Mouse (Mus musculus) myocyte (in vitro differentiated cells): ENCODE data around the gene Tmem91.

ENCODE experiments used
- CEBPB ChIP-seq: IDR thresholded peaks from 2 replicates; pipeline ENCODE4 v1.6.1; 2011; ENCODE audit warnings: mild to moderate bottlenecking, moderate library complexity; ENCODE audit not compliant: poor library complexity, insufficient read depth, severe bottlenecking
- E2F4 ChIP-seq: IDR thresholded peaks from one replicate; pipeline ENCODE4 v1.6.1; 2011; ENCODE audit warnings: mild to moderate bottlenecking, control low read depth, moderate library complexity; ENCODE audit not compliant: insufficient read depth
- MAX ChIP-seq: IDR thresholded peaks from one replicate; pipeline ENCODE4 v1.6.1; 2011; ENCODE audit warnings: low read depth, mild to moderate bottlenecking, control low read depth
- MYOG ChIP-seq, 3 experiments: IDR thresholded peaks; one replicate each; pipeline ENCODE4 v1.6.1; 2011; ENCODE audit warnings: control low read depth in 2 of 3, low read depth in 2 of 3, mild to moderate bottlenecking in 2 of 3; ENCODE audit not compliant: insufficient read length in 2 of 3, control insufficient read depth in 1 of 3, insufficient read depth in 1 of 3
- POLR2A ChIP-seq: IDR thresholded peaks from one replicate; pipeline ENCODE4 v1.6.1; 2011; ENCODE audit warnings: low read depth, mild to moderate bottlenecking, control low read depth, moderate library complexity; ENCODE audit not compliant: insufficient read length
- POLR2AphosphoS2 ChIP-seq: IDR thresholded peaks from one replicate; pipeline ENCODE4 v1.6.1; 2011; ENCODE audit warnings: low read depth, control low read depth; ENCODE audit not compliant: insufficient read length
- SRF ChIP-seq: IDR thresholded peaks from one replicate; pipeline ENCODE4 v1.6.1; 2011; ENCODE audit warnings: low read depth; ENCODE audit not compliant: control insufficient read depth, insufficient read length
- TCF12 ChIP-seq: IDR thresholded peaks from one replicate; pipeline ENCODE4 v1.6.1; 2011; ENCODE audit warnings: mild to moderate bottlenecking, control low read depth; ENCODE audit not compliant: poor library complexity, insufficient read depth, severe bottlenecking

GRCm38 (mm10) chr7:25717478-25717877 lies 42.5 kb upstream of the Tmem91 start:
- TF ChIP-seq MYOG (IDR thresholded peaks at IDR 0.05; ENCODE audit: control insufficient read depth in 1 of 3, insufficient read depth in 1 of 3, insufficient read length in 2 of 3, low read depth in 2 of 3) (no peak), SRF (no peak), POLR2A (no peak), TCF12 (no peak), POLR2AphosphoS2 (no peak), MAX (no peak), E2F4 (no peak), CEBPB (no peak)
